Comparison of ENCODE assay signal across 8 mouse cellular contexts in genomic region chr2:25983159-25983907, GRCm38 (mm10). TPM values are rescaled to one million over a fixed set of nuclear protein-coding genes. Genes with fewer than 3 reads are reported as not detected.
DNase-seq lines count a peak whose midpoint lies in the region; ATAC-seq and TF ChIP-seq lines count a peak whose summit lies in the region.

Gene Camsap1 (minus strand): TSS chr2:25983282.

- DNase-seq in CD8-positive naive resting alpha-beta T cell, adult 2 months (ENCODE audit: low read depth in 2 of 2, low spot score in 2 of 2): peak; percentile 98
- DNase-seq in c-Kit-positive CD71-negative TER-119-negative erythroid progenitor cells, embryonic 14.5 days (ENCODE audit: low read depth): peak; percentile 99
- DNase-seq in forebrain, embryonic 10.5 days (ENCODE audit: extremely low spot score, low spot score): peak; percentile 100
- DNase-seq in kidney, postnatal 25 days: peak; percentile 100
- DNase-seq in liver, embryonic 14.5 days (ENCODE audit: low read depth in 3 of 3, low spot score in 3 of 3): peak; percentile 100
- peak; percentile 99 for DNase-seq in neural tube, embryonic 11.5 days (ENCODE audit: low spot score)
- DNase-seq in stomach, postnatal 0 days (ENCODE audit: low spot score): peak; percentile 100

- H3K27ac ChIP-seq in forebrain, embryonic 10.5 days: peak within 1 kb of the TSS; percentile 96
- H3K27ac ChIP-seq in heart, embryonic 15.5 days: peak within 1 kb of the TSS; percentile 88
- H3K27ac ChIP-seq in liver, embryonic 14.5 days: peak within 1 kb of the TSS; percentile 58
- H3K27ac ChIP-seq in neural tube, embryonic 11.5 days (ENCODE audit: low read depth, low read length): peak within 1 kb of the TSS; percentile 77
- peak within 1 kb of the TSS; percentile 84 for H3K27ac ChIP-seq in stomach, postnatal 0 days (replicated peaks)

- peaks cover 13% of the 10 kb centered on the region for H3K27me3 ChIP-seq in forebrain, embryonic 10.5 days (ENCODE audit: poor library complexity, severe bottlenecking)
- no peaks in the 10 kb centered on the region for H3K27me3 ChIP-seq in heart, embryonic 15.5 days
- H3K27me3 ChIP-seq in liver, embryonic 14.5 days (ENCODE audit: control insufficient read depth, insufficient read depth, low read length): no peaks in the 10 kb centered on the region
- H3K27me3 ChIP-seq in neural tube, embryonic 11.5 days (ENCODE audit: control insufficient read depth, insufficient read depth, low read length): no peaks in the 10 kb centered on the region
- no peaks in the 10 kb centered on the region for H3K27me3 ChIP-seq in stomach, postnatal 0 days (ENCODE audit: control insufficient read depth, insufficient read depth, low read length)

- no peak for TF ChIP-seq CTCF in liver, embryonic 14.5 days (IDR thresholded peaks at IDR 0.05; ENCODE audit: low read depth)
- no peak for TF ChIP-seq CTCF in stomach, postnatal 0 days (IDR thresholded peaks at IDR 0.05; ENCODE audit: low read depth)

- H3K36me3 ChIP-seq in forebrain, embryonic 10.5 days (replicated peaks): peaks cover 23% of the 10 kb centered on the region
- H3K36me3 ChIP-seq in heart, embryonic 15.5 days: no peaks in the 10 kb centered on the region
- peaks cover 2% of the 10 kb centered on the region; the same call in 1 of the 2 replicates for H3K36me3 ChIP-seq in liver, embryonic 14.5 days (replicated peaks; ENCODE audit: control insufficient read depth, insufficient read depth, low read depth)
- no peaks in the 10 kb centered on the region for H3K36me3 ChIP-seq in neural tube, embryonic 11.5 days (ENCODE audit: control insufficient read depth, insufficient read depth, low read length)
- no peaks in the 10 kb centered on the region for H3K36me3 ChIP-seq in stomach, postnatal 0 days (ENCODE audit: control insufficient read depth, insufficient read depth, low read length)

- H3K4me3 ChIP-seq in forebrain, embryonic 10.5 days: peak within 1 kb of the TSS; percentile 74
- H3K4me3 ChIP-seq in heart, embryonic 15.5 days: peak within 1 kb of the TSS; percentile 87
- peak within 1 kb of the TSS; percentile 84 to 92 for H3K4me3 ChIP-seq in liver, embryonic 14.5 days (ENCODE audit: insufficient read depth in 1 of 2, low read depth in 2 of 2, low read length in 2 of 2)
- H3K4me3 ChIP-seq in neural tube, embryonic 11.5 days (ENCODE audit: low read depth, low read length): peak within 1 kb of the TSS; percentile 97
- peak within 1 kb of the TSS; percentile 91 for H3K4me3 ChIP-seq in stomach, postnatal 0 days (ENCODE audit: low read depth, low read length)

- WGBS in forebrain, embryonic 10.5 days: under 1% methylated on average over 64 of the region's 64 CpGs
- whole genome bisulfite sequencing in heart, embryonic 15.5 days: under 1% methylated on average over 63 of the region's 64 CpGs
- WGBS in liver, embryonic 14.5 days (ENCODE audit: insufficient replicate concordance): under 1% methylated on average over 62 of the region's 64 CpGs
- WGBS in neural tube, embryonic 11.5 days: under 1% methylated on average over 57 of the region's 64 CpGs
- under 1% methylated on average over 31 of the region's 64 CpGs for WGBS in stomach, postnatal 0 days

- H3K9ac ChIP-seq in heart, embryonic 15.5 days: peak within 1 kb of the TSS; percentile 92
- H3K9ac ChIP-seq in liver, embryonic 14.5 days (replicated peaks): peak within 1 kb of the TSS; percentile 89
- peak within 1 kb of the TSS; percentile 98 for H3K9ac ChIP-seq in neural tube, embryonic 11.5 days (ENCODE audit: low read length)
- H3K9ac ChIP-seq in stomach, postnatal 0 days (ENCODE audit: low read length): peak within 1 kb of the TSS; percentile 93

- H3K9me3 ChIP-seq in forebrain, embryonic 10.5 days: no peaks in the 10 kb centered on the region
- H3K9me3 ChIP-seq in heart, embryonic 15.5 days (replicated peaks): no peaks in the 10 kb centered on the region
- no peaks in the 10 kb centered on the region for H3K9me3 ChIP-seq in liver, embryonic 14.5 days (ENCODE audit: control insufficient read depth, low read length)
- H3K9me3 ChIP-seq in neural tube, embryonic 11.5 days (ENCODE audit: control insufficient read depth, low read length): no peaks in the 10 kb centered on the region
- no peaks in the 10 kb centered on the region for H3K9me3 ChIP-seq in stomach, postnatal 0 days (ENCODE audit: control insufficient read depth, low read length)

- H3K4me2 ChIP-seq in heart, embryonic 15.5 days: peak within 1 kb of the TSS; percentile 81
- peak within 1 kb of the TSS; percentile 78 for H3K4me2 ChIP-seq in liver, embryonic 14.5 days (ENCODE audit: low read depth)
- peak within 1 kb of the TSS; percentile 87 for H3K4me2 ChIP-seq in neural tube, embryonic 11.5 days (ENCODE audit: low read depth)
- peak within 1 kb of the TSS; percentile 92 for H3K4me2 ChIP-seq in stomach, postnatal 0 days (replicated peaks; ENCODE audit: low read depth)

- peaks cover 40% of the 10 kb centered on the region for H3K4me1 ChIP-seq in forebrain, embryonic 10.5 days
- peaks cover 46% of the 10 kb centered on the region for H3K4me1 ChIP-seq in heart, embryonic 15.5 days (replicated peaks)
- H3K4me1 ChIP-seq in liver, embryonic 14.5 days (replicated peaks; ENCODE audit: control insufficient read depth in 2 of 2, insufficient read depth in 2 of 2, low read length in 1 of 2): peaks cover 14 to 17% of the 10 kb centered on the region in 2 experiments
- H3K4me1 ChIP-seq in neural tube, embryonic 11.5 days (ENCODE audit: control insufficient read depth, insufficient read depth, low read length): peaks cover 20% of the 10 kb centered on the region
- peaks cover 3% of the 10 kb centered on the region; the same call in 1 of the 2 replicates for H3K4me1 ChIP-seq in stomach, postnatal 0 days (replicated peaks; ENCODE audit: control insufficient read depth, insufficient read depth)

- ATAC-seq in heart, embryonic 15.5 days (replicated peaks; ENCODE audit: insufficient number of reproducible peaks, insufficient read depth, low FRiP score, low read depth): peak; percentile 100
- ATAC-seq in liver, embryonic 14.5 days (ENCODE audit: insufficient read depth): peak; percentile 99
- peak; percentile 99 for ATAC-seq in neural tube, embryonic 11.5 days (ENCODE audit: insufficient read depth, low FRiP score, low TSS enrichment)
- ATAC-seq in stomach, postnatal 0 days (ENCODE audit: low FRiP score, low TSS enrichment): peak; percentile 100

- no peak for TF ChIP-seq EP300 in liver, embryonic 14.5 days (IDR thresholded peaks at IDR 0.05; ENCODE audit: low read depth)
- no peak for TF ChIP-seq EP300 in stomach, postnatal 0 days (optimal IDR thresholded peaks at IDR 0.05)

RNA-seq across cellular contexts. Expression of gene Camsap1, which starts in this region (rescaled TPM):
- 24.5 and 28.9 TPM in 2 replicates for polyA plus RNA-seq in forebrain, embryonic 10.5 days (2016; fragmentation: Nextera tagmentation; extraction: Ambion mirVana)
- polyA plus RNA-seq in heart, embryonic 15.5 days (2015; fragmentation: Nextera tagmentation; extraction: Ambion mirVana): 11.6 and 12.8 TPM in 2 replicates
- polyA plus RNA-seq in liver, embryonic 14.5 days (2012; rRNA removed): 2.3 and 2.8 TPM in 2 replicates
- 4.7 and 6.6 TPM in 2 replicates for polyA plus RNA-seq in liver, embryonic 14.5 days (2014; fragmentation: Nextera tagmentation; extraction: Ambion mirVana)
- 60.4 and 62.1 TPM in 2 replicates for polyA plus RNA-seq in neural tube, embryonic 11.5 days (2014; fragmentation: Nextera tagmentation; extraction: Ambion mirVana)
- 4.2 and 6.5 TPM in 2 replicates for polyA plus RNA-seq in stomach, postnatal 0 days (2015; fragmentation: Nextera tagmentation; extraction: Ambion mirVana)

Comparison
In these comparisons a context has a peak if more than half of its experiments do, and no peak if none do; other contexts are left out.
1. Peak in every context shown above with its lines: DNase-seq, ATAC-seq, H3K4me3 ChIP-seq and H3K27ac ChIP-seq.